32 mouse cellular contexts compared by ENCODE assay signal in genomic region chr2:75770633-75771032, GRCm38 (mm10).
DNase-seq lines count a peak whose midpoint lies in the region; ATAC-seq and TF ChIP-seq lines count a peak whose summit lies in the region.
"Had no signal": no experiment of that assay in that cellular context is flagged by ENCODE, and none has a peak within 500 bp of the region (broad histone marks: within the 10 kb centered on the region; RNA-seq: fewer than 3 reads in every experiment).

No protein-coding gene starts in this region.

- no peak overlapping the region for H3K4me3 ChIP-seq in liver, postnatal 0 days (ENCODE audit: low read depth, low read length)
- H3K4me3 ChIP-seq in liver, embryonic 11.5 days (ENCODE audit: low read depth, low read length), result no peak overlapping the region
- no peak overlapping the region for H3K4me3 ChIP-seq in G1E (ENCODE audit: low read depth, low read length)
- H3K4me3 ChIP-seq: embryonic facial prominence, embryonic 10.5 days; forebrain, embryonic 10.5 days; heart, embryonic 12.5 days; left cerebral cortex, adult 2 months; limb, embryonic 10.5 days; liver, embryonic 13.5 days; midbrain, embryonic 10.5 days had no signal

- H3K36me3 ChIP-seq in liver, postnatal 0 days (replicated peaks; ENCODE audit: insufficient read depth, low read length), result no peaks in the 10 kb centered on the region
- H3K36me3 ChIP-seq in liver, embryonic 11.5 days (ENCODE audit: control insufficient read depth, insufficient read depth, low read length), result no peaks in the 10 kb centered on the region
- H3K36me3 ChIP-seq in G1E (replicated peaks), result no peaks in the 10 kb centered on the region
- no peaks in the 10 kb centered on the region for H3K36me3 ChIP-seq in splenic B cell, adult 2 months (ENCODE audit: control insufficient read depth, insufficient read depth, low read length, poor library complexity, severe bottlenecking)
- H3K36me3 ChIP-seq: embryonic facial prominence, embryonic 10.5 days; forebrain, embryonic 10.5 days; heart, embryonic 12.5 days; limb, embryonic 10.5 days; liver, embryonic 13.5 days; midbrain, embryonic 10.5 days had no signal

- WGBS in liver, postnatal 0 days (ENCODE audit: insufficient replicate concordance), result 34% methylated on average over 1 of the region's 1 CpGs
- WGBS in liver, embryonic 11.5 days, result 29% methylated on average over 1 of the region's 1 CpGs

- H3K4me2 ChIP-seq in liver, postnatal 0 days (ENCODE audit: low read depth, low read length), result no peak overlapping the region
- no peak overlapping the region for H3K4me2 ChIP-seq in liver, embryonic 11.5 days
- H3K4me2 ChIP-seq: heart, embryonic 12.5 days; liver, embryonic 13.5 days had no signal

- H3K4me1 ChIP-seq in liver, postnatal 0 days (ENCODE audit: insufficient read depth), result peaks cover 44% of the 10 kb centered on the region
- peaks cover 39% of the 10 kb centered on the region for H3K4me1 ChIP-seq in liver, embryonic 11.5 days (replicated peaks; ENCODE audit: control insufficient read depth, insufficient read depth, low read length)
- peaks cover 66% of the 10 kb centered on the region for H3K4me1 ChIP-seq in G1E (ENCODE audit: insufficient read depth, low read depth, low read length)

- no peak for TF ChIP-seq CTCF in liver, postnatal 0 days (IDR thresholded peaks at IDR 0.05; ENCODE audit: low read depth)
- no peak for TF ChIP-seq CTCF in G1E (IDR thresholded peaks at IDR 0.05; ENCODE audit: low read depth, low read length)

- H3K27ac ChIP-seq in liver, postnatal 0 days (ENCODE audit: low read depth), result peak overlapping the region; percentile 36
- H3K27ac ChIP-seq in liver, embryonic 11.5 days (ENCODE audit: low read depth, low read length), result no peak overlapping the region
- H3K27ac ChIP-seq: embryonic facial prominence, embryonic 10.5 days; forebrain, embryonic 10.5 days; hindbrain, postnatal 0 days; kidney, postnatal 0 days; left cerebral cortex, adult 2 months; limb, embryonic 10.5 days; liver, embryonic 13.5 days; midbrain, embryonic 10.5 days had no signal

- no peak overlapping the region for H3K9ac ChIP-seq in liver, postnatal 0 days (replicated peaks)
- no peak overlapping the region for H3K9ac ChIP-seq in liver, embryonic 11.5 days (ENCODE audit: low read depth, low read length)
- H3K9ac ChIP-seq: heart, embryonic 12.5 days; liver, embryonic 13.5 days had no signal

- intact Hi-C loops in left cerebral cortex, postnatal 25 days (cut with DNase I), result no loop called here

- no peaks in the 10 kb centered on the region for H3K27me3 ChIP-seq in liver, postnatal 0 days (ENCODE audit: insufficient read depth, low read length)
- no peaks in the 10 kb centered on the region for H3K27me3 ChIP-seq in liver, embryonic 11.5 days (replicated peaks; ENCODE audit: control insufficient read depth, insufficient read depth, low read length)
- no peaks in the 10 kb centered on the region for H3K27me3 ChIP-seq in G1E (ENCODE audit: insufficient read depth, low read length)
- H3K27me3 ChIP-seq in splenic B cell, adult 2 months (ENCODE audit: control insufficient read depth, insufficient read depth, low read length, poor library complexity, severe bottlenecking), result no peaks in the 10 kb centered on the region
- H3K27me3 ChIP-seq: heart, embryonic 12.5 days; liver, embryonic 13.5 days had no signal

- no peak for DNase-seq in liver, postnatal 0 days
- DNase-seq in liver, embryonic 11.5 days (ENCODE audit: low spot score), result no peak
- no peak for DNase-seq in G1E (ENCODE audit: low spot score)
- peak; percentile 38 for DNase-seq in splenic B cell, adult 2 months (ENCODE audit: low read depth, low spot score)
- no peak for DNase-seq in left cerebral cortex, postnatal 25 days (ENCODE audit: low spot score in 2 of 2)
- no peak for DNase-seq in right cerebral cortex, postnatal 14 days
- no peak for DNase-seq in heart, postnatal 4 days
- DNase-seq: adrenal gland, postnatal 14 days; B cell, adult 2 months; cerebellum, adult 9-11 months; gastrocnemius, postnatal 14 days; heart, adult 18-20 months; heart, postnatal 10 days; kidney, adult 18-20 months; layer of hippocampus, adult 9-11 months; liver, embryonic 13.5 days; lung, postnatal 36 days; right cerebral cortex, adult 18-20 months; spleen, adult 18-20 months; thymus, adult 18-20 months; thymus, postnatal 36 days had no signal

- ATAC-seq in liver, postnatal 0 days, result 0 out of 2 replicates have a peak, but pooled peaks have one; percentile 13
- ATAC-seq in liver, embryonic 11.5 days (replicated peaks; ENCODE audit: low FRiP score), result no peak
- ATAC-seq in G1E (ENCODE audit: extremely low read depth, insufficient number of reproducible peaks, low FRiP score, poor library complexity, severe bottlenecking), result 0 out of 2 replicates have a peak, but pooled peaks have one; percentile 36
- ATAC-seq in granulocyte monocyte progenitor cell, adult 5-6 weeks (replicated peaks; ENCODE audit: poor library complexity, severe bottlenecking), result peak; percentile 65
- ATAC-seq: forebrain, embryonic 16.5 days; hindbrain, postnatal 0 days; midbrain, embryonic 16.5 days had no signal

- H3K9me3 ChIP-seq in liver, postnatal 0 days (ENCODE audit: low read length), result no peaks in the 10 kb centered on the region
- no peaks in the 10 kb centered on the region for H3K9me3 ChIP-seq in liver, embryonic 11.5 days (ENCODE audit: control insufficient read depth, low read length)
- no peaks in the 10 kb centered on the region for H3K9me3 ChIP-seq in G1E (replicated peaks)
- H3K9me3 ChIP-seq: embryonic facial prominence, embryonic 10.5 days; forebrain, embryonic 10.5 days; heart, embryonic 12.5 days; limb, embryonic 10.5 days; liver, embryonic 13.5 days; midbrain, embryonic 10.5 days had no signal

- no peak for TF ChIP-seq EP300 in liver, postnatal 0 days (IDR thresholded peaks at IDR 0.05; ENCODE audit: low read depth)
